Mouse (Mus musculus) embryonic fibroblast, embryonic 13.5 days (primary cell): ENCODE results near the gene Clec1a. TPM values are rescaled to one million over a fixed set of nuclear protein-coding genes. Genes with fewer than 3 reads are reported as not detected.

ENCODE experiments used
- H3K27ac ChIP-seq: 2 replicates; pipeline ENCODE4 v1.5.1; 2012; ENCODE audit warnings: low read length, control low read depth, inconsistent platforms; ENCODE audit not compliant: insufficient read depth
- H3K4me1 ChIP-seq: 2 replicates; pipeline ENCODE4 v1.6.1; 2011; ENCODE audit warnings: low read length; ENCODE audit not compliant: control insufficient read depth, insufficient read depth
- H3K4me3 ChIP-seq: 2 replicates; pipeline ENCODE4 v1.5.1; 2011; ENCODE audit warnings: mild to moderate bottlenecking, control low read depth, low read length; ENCODE audit not compliant: insufficient read depth
- CTCF ChIP-seq: IDR thresholded peaks from 2 replicates; pipeline ENCODE4 v1.5.1; 2011; ENCODE audit warnings: mild to moderate bottlenecking, control low read depth, low read length, moderate library complexity, borderline replicate concordance; ENCODE audit not compliant: insufficient read depth
- POLR2A ChIP-seq: IDR thresholded peaks from 2 replicates; pipeline ENCODE4 v1.6.1; 2011; ENCODE audit warnings: low read depth, mild to moderate bottlenecking, control low read depth, low read length, moderate library complexity
- polyA plus RNA-seq: library from polyadenylated mRNA; stranded (reverse); fragments of >200 nt; gene quantifications from 2 replicates; pipeline ENCODE4 v1.2.4, GENCODE M21; 2011; ENCODE audit warnings: low read depth; ENCODE audit not compliant: missing spikeins, insufficient read length

The Clec1a gene
- polyA plus RNA-seq, 1 experiment: 0.54 TPM

- TF ChIP-seq CTCF (no peak), POLR2A (no peak)
- Histone ChIP-seq H3K4me3 (no peak overlapping the region), H3K4me1 (no peaks in the 10 kb centered on the region), H3K27ac (no peak overlapping the region)
Observed at GRCm38 (mm10) chr6:129438033-129438432, 13.8 kb downstream of the Clec1a start.

DNA sequence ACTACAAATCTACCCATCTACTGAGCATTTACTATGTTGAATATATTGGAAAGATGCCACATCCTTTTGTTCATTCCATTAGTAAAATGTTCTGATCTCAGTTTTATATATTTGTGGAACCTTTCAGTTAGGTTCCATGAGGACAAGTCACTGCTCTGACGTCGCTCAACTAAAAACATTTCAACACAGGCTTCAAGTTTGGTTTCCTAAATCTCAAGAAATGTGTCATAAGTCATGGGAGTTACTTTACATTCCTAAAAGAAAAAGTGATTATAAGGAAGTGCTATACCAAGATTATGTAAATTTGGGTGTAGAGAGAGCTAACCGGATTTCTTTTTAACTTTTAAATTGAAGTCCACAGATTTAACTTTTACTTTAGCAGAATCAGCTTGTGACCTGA is 15.8 kb downstream of the Clec1a start:
- TF ChIP-seq CTCF (no peak), POLR2A (no peak)
- H3K27ac ChIP-seq: no peak overlapping the region
- no peak overlapping the region for H3K4me3 ChIP-seq
- H3K4me1 ChIP-seq: no peaks in the 10 kb centered on the region

DNA sequence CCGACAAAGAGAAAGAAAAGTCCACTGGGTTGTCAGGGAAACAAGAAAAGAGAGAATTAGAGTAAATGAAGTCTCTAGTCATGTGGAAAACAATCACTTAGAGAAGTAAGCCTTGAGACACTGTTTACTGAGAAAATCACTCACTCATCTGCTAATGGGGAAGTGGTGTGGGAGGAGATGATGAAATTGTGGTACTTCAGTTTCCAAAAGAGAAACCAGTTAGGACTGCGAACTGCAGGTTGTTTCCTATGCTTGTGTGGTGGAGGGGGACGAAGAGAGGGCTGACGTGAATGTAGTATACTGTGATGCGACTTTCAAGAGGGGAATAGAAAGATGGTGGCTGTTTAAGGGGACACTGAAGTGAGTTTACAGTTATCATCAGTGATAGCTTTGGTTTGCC is 17.6 kb downstream of the Clec1a start:
- Histone ChIP-seq H3K27ac (no peak overlapping the region), H3K4me1 (no peaks in the 10 kb centered on the region), H3K4me3 (no peak overlapping the region)
- TF ChIP-seq CTCF (no peak), POLR2A (no peak)

DNA sequence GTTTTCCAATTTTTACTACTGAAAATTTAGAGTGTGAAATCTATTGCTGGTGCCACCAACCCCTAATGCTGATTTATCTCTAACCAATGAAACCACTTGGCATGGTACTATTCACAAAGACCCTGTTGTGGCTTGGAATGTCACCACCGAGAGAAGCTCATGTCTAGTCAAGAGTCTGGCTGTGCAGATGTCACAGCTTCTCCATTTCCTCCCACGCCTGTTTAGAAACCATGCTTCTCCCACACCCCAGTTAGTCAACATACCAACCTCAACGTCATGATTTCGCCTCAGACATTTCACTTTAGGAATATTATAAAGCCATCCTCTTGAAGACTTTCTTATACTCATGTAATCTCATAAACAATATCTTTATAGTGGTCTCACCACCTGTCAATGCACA is 24.5 kb downstream of the Clec1a start:
- Histone ChIP-seq H3K4me1 (no peaks in the 10 kb centered on the region), H3K27ac (no peak overlapping the region), H3K4me3 (no peak overlapping the region)
- no peak for TF ChIP-seq CTCF
- no peak for TF ChIP-seq POLR2A

DNA sequence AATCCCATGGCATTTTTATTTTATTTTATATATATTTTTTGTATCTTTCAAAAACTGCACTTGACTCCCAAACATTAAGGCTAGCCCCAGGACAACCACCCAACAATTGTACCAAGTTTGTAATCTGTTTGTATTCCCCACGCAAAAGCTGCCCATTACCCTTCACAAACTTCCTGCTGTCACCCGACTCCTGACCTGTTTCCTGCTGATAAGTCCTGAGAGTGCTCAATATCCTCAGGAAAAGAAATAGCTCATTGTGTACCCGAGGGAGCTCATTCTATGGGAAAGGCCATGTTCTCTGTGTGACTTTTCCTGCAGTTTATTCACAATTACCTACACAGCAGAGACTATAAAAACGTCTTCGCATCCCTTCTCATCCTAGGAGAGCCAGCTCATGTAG is 26.0 kb downstream of the Clec1a start:
- TF ChIP-seq POLR2A (no peak), CTCF (no peak)
- Histone ChIP-seq H3K27ac (no peak overlapping the region), H3K4me1 (no peaks in the 10 kb centered on the region), H3K4me3 (no peak overlapping the region)

DNA sequence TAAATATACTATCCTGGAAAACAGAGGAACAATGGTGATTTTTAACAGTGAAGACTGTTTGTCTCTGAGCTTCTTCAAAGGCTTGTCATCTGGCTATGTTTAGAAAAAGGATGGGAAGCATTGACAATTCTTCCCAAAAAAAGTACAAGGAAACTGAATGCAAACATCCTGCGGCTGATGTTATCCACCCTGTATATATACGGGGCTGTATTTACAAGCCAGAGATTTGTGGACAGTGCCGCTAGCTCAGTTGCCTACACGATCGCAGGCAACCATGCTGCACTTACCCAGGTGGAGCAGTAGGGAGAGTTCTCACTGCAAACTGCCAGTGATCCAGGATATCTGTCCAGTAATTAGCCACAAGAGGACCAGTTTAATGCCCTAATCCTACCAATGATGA is 26.6 kb downstream of the Clec1a start:
- no peaks in the 10 kb centered on the region for H3K4me1 ChIP-seq
- no peak for TF ChIP-seq POLR2A
- no peak for TF ChIP-seq CTCF
- H3K4me3 ChIP-seq: no peak overlapping the region
- no peak overlapping the region for H3K27ac ChIP-seq

- Histone ChIP-seq H3K4me1 (no peaks in the 10 kb centered on the region), H3K27ac (no peak overlapping the region), H3K4me3 (no peak overlapping the region)
- TF ChIP-seq POLR2A: no peak
- TF ChIP-seq CTCF: peak; percentile 26; the same call in 1 of the 2 replicates
Observed at GRCm38 (mm10) chr6:129423734-129424072, 28.1 kb downstream of the Clec1a start.

GRCm38 (mm10) chr6:129423040-129423733 is 28.6 kb downstream of the Clec1a start:
- H3K27ac ChIP-seq: no peak overlapping the region
- no peak overlapping the region for H3K4me3 ChIP-seq
- no peaks in the 10 kb centered on the region for H3K4me1 ChIP-seq
- TF ChIP-seq POLR2A (no peak), CTCF (no peak)

- no peak overlapping the region for H3K4me3 ChIP-seq
- peaks cover 2% of the 10 kb centered on the region for H3K4me1 ChIP-seq
- TF ChIP-seq CTCF: no peak
- TF ChIP-seq POLR2A: no peak
- no peak overlapping the region for H3K27ac ChIP-seq
Observed at GRCm38 (mm10) chr6:129422311-129422710, 29.5 kb downstream of the Clec1a start.

- Histone ChIP-seq H3K27ac (no peak overlapping the region), H3K4me3 (no peak overlapping the region), H3K4me1 (peaks cover 2% of the 10 kb centered on the region)
- TF ChIP-seq CTCF (no peak), POLR2A (no peak)
Observed at GRCm38 (mm10) chr6:129414177-129414576, 37.6 kb downstream of the Clec1a start.

GRCm38 (mm10) chr6:129408562-129408961 is 43.2 kb downstream of the Clec1a start, which contains the start of gene Clec9a:
Gene Clec9a, plus strand, starts transcription at chr6:129408862.
- Histone ChIP-seq H3K27ac (no peak within 1 kb of the TSS), H3K4me1 (no peaks in the 10 kb centered on the region), H3K4me3 (no peak within 1 kb of the TSS)
- TF ChIP-seq POLR2A (no peak), CTCF (no peak)
